Mouse (Mus musculus) ES-E14 (cell line): ENCODE results near the gene Piga.

Experiments
- CHD2 ChIP-seq: IDR thresholded peaks from 2 replicates; pipeline ENCODE4 v1.6.1; 2014; ENCODE audit warnings: mild to moderate bottlenecking, low read depth, low read length, inconsistent platforms
- MAFK ChIP-seq: IDR thresholded peaks from 2 replicates; pipeline ENCODE4 v1.6.1; 2014; ENCODE audit warnings: mild to moderate bottlenecking, low read depth, low read length, inconsistent platforms; ENCODE audit not compliant: insufficient read depth
- ZC3H11A ChIP-seq: IDR thresholded peaks from 2 replicates; pipeline ENCODE4 v1.6.1; 2012; ENCODE audit warnings: low read depth, mild to moderate bottlenecking, inconsistent platforms, low read length, borderline replicate concordance
- ZNF384 ChIP-seq: IDR thresholded peaks from 2 replicates; pipeline ENCODE4 v1.6.1; 2012; ENCODE audit warnings: low read depth, low read length, inconsistent platforms

GRCm38 (mm10) chrX:164405080-164405649 lies 14.4 kb upstream of the Piga start:
- TF ChIP-seq CHD2 (no peak), ZC3H11A (no peak), ZNF384 (no peak), MAFK (no peak)
